Mouse (Mus musculus) retina, embryonic 14.5 days (tissue): ENCODE results near the gene Sycp3.
"Not testable (repeated sequence)": the region's sequence is repeated elsewhere in the genome, so short reads cannot be mapped to it uniquely, and the experiment has no call there.

ENCODE experiments used
- DNase-seq: peaks from one replicate; pipeline ENCODE4 v3.0.0-alpha.2; 2015; ENCODE audit warnings: low spot score

Sycp3 gene

GRCm38 (mm10) chr10:88459502-88459992, at the start of gene Sycp3:
Gene Sycp3, plus strand, starts transcription at chr10:88459569.
- DNase-seq = no peak

GRCm38 (mm10) chr10:88409751-88410150, 49.6 kb upstream of the Sycp3 start:
- DNase-seq = no peak

GRCm38 (mm10) chr10:88412290-88412995, 46.9 kb upstream of the Sycp3 start:
- DNase-seq = no peak

- no peak for DNase-seq
Observed at GRCm38 (mm10) chr10:88417686-88418085, 41.7 kb upstream of the Sycp3 start.

- no peak for DNase-seq
Observed at GRCm38 (mm10) chr10:88420141-88420541, 39.2 kb upstream of the Sycp3 start.

GRCm38 (mm10) chr10:88420655-88421435, 38.5 kb upstream of the Sycp3 start:
- no peak for DNase-seq

GRCm38 (mm10) chr10:88426158-88426816, 33.1 kb upstream of the Sycp3 start:
- DNase-seq = peak; percentile 82

- DNase-seq = no peak
Observed at GRCm38 (mm10) chr10:88426896-88427295, 32.5 kb upstream of the Sycp3 start.

- DNase-seq = no peak
Observed at GRCm38 (mm10) chr10:88427998-88428397, 31.4 kb upstream of the Sycp3 start.

GRCm38 (mm10) chr10:88441224-88441623, 18.1 kb upstream of the Sycp3 start:
- no peak for DNase-seq

GRCm38 (mm10) chr10:88451221-88451620, 8.1 kb upstream of the Sycp3 start:
- DNase-seq = no peak

GRCm38 (mm10) chr10:88451990-88452389, 7.4 kb upstream of the Sycp3 start:
- DNase-seq = no peak

GRCm38 (mm10) chr10:88457816-88458215, 1.6 kb upstream of the Sycp3 start:
- DNase-seq = no peak

- DNase-seq = no peak
Observed at GRCm38 (mm10) chr10:88460122-88460820, 902 bp downstream of the Sycp3 start.

- not testable (repeated sequence) for DNase-seq
Observed at GRCm38 (mm10) chr10:88482866-88483265, 23.5 kb downstream of the Sycp3 start.

- no peak for DNase-seq
Observed at GRCm38 (mm10) chr10:88488629-88489028, 29.3 kb downstream of the Sycp3 start.

- no peak for DNase-seq
Observed at GRCm38 (mm10) chr10:88491632-88492031, 32.3 kb downstream of the Sycp3 start.

GRCm38 (mm10) chr10:88492658-88493057, 33.3 kb downstream of the Sycp3 start:
- DNase-seq = no peak

- no peak for DNase-seq
Observed at GRCm38 (mm10) chr10:88494959-88495587, 35.7 kb downstream of the Sycp3 start.

GRCm38 (mm10) chr10:88496864-88497564, 37.6 kb downstream of the Sycp3 start:
- DNase-seq = no peak

GRCm38 (mm10) chr10:88499993-88500392, 40.6 kb downstream of the Sycp3 start:
- DNase-seq = no peak
